Mouse (Mus musculus): ENCODE measurements around the gene Tfe3.
"Not testable (repeated sequence)": the region's sequence is repeated elsewhere in the genome, so short reads cannot be mapped to it uniquely, and the experiment has no call there.

DNA sequence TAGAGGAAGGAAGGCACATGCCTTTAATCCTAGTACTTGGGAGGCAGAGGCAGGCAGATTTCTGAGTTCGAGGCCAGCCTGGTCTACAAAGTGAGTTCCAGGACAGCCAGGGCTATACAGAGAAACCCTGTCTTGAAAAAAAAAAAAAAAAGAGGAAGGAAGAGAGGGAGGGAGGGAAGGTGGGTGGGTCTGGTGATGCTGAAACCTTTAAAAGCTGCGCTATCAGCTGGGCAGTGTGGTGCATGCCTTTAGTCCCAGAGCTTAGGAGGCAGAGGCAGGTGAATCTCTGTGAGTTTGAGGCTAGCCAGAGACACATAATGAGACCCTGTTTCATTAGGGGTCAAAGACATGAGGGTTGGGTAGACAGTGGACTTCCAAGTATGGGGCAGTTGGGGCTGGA lies 39.8 kb downstream of the Tfe3 start:
- not testable (repeated sequence) for TF ChIP-seq CTCF (IDR thresholded peaks at IDR 0.05; ENCODE audit: low read depth, low read length); EP300 (IDR thresholded peaks at IDR 0.05; ENCODE audit: insufficient read depth, low read depth, low read length); POLR2A (IDR thresholded peaks at IDR 0.05; ENCODE audit: insufficient read depth, low read length)

Data from ES-Bruce4 (cell line).